Mouse (Mus musculus) midbrain, embryonic 15.5 days (tissue): ENCODE results near the gene Ndufa1. TPM values are rescaled to one million over a fixed set of nuclear protein-coding genes. Genes with fewer than 3 reads are reported as not detected.
"Not testable (repeated sequence)": the region's sequence is repeated elsewhere in the genome, so short reads cannot be mapped to it uniquely, and the experiment has no call there.

ENCODE experiments used
- ATAC-seq: fragments of 200-750 bp; cut with Nextera tagmentation; replicated peaks from 2 replicates; pipeline ENCODE4 v1.8.0; 2017; ENCODE audit warnings: moderate TSS enrichment
- H3K27ac ChIP-seq: fragments of 300-500 bp; sonication (generic); 2 replicates; pipeline ENCODE4 v1.5.1; 2015; ENCODE audit warnings: mild to moderate bottlenecking, inconsistent platforms
- H3K27me3 ChIP-seq: fragments of 300-500 bp; sonication (generic); replicated peaks from 2 replicates; pipeline ENCODE4 v1.6.1; 2015; ENCODE audit warnings: inconsistent platforms
- H3K36me3 ChIP-seq: fragments of 300-500 bp; sonication (generic); replicated peaks from 2 replicates; pipeline ENCODE4 v1.6.1; 2015; ENCODE audit warnings: inconsistent platforms
- H3K4me1 ChIP-seq: fragments of 300-500 bp; sonication (generic); 2 replicates; pipeline ENCODE4 v1.6.1; 2015; ENCODE audit warnings: inconsistent platforms
- H3K4me2 ChIP-seq: fragments of 300-500 bp; sonication (generic); 2 replicates; pipeline ENCODE4 v1.6.1; 2015; ENCODE audit warnings: inconsistent platforms, mild to moderate bottlenecking, moderate library complexity
- H3K4me3 ChIP-seq: fragments of 300-500 bp; sonication (generic); 2 replicates; pipeline ENCODE4 v1.5.1; 2015; ENCODE audit warnings: mild to moderate bottlenecking, inconsistent platforms
- H3K9ac ChIP-seq: fragments of 300-500 bp; sonication (generic); 2 replicates; pipeline ENCODE4 v1.6.1; 2015; ENCODE audit warnings: mild to moderate bottlenecking, inconsistent platforms
- H3K9me3 ChIP-seq: fragments of 300-500 bp; sonication (generic); 2 replicates; pipeline ENCODE4 v1.6.1; 2016; ENCODE audit warnings: inconsistent platforms
- WGBS: fragments of 180-500 bp; shearing (Covaris S2); methylation state at CpG from one replicate; pipeline ENCODE4 v1.1.7; 2015; ENCODE audit warnings: mixed read lengths; 5-methylcytosine and 5-hydroxymethylcytosine counted together
- polyA plus RNA-seq: library from polyadenylated mRNA; unstranded; fragments of >200 nt; fragmentation: Nextera tagmentation; extraction: Ambion mirVana; gene quantifications from 2 replicates; pipeline ENCODE4 v1.2.1, GENCODE M21; 2015

The Ndufa1 gene
- polyA plus RNA-seq, 1 experiment from 2014 or later, result 638 TPM

GRCm38 (mm10) chrX:37144498-37144897 is 46.5 kb downstream of the Ndufa1 start:
- H3K4me3 ChIP-seq, H3K27ac ChIP-seq, H3K4me1 ChIP-seq, H3K9me3 ChIP-seq, H3K9ac ChIP-seq, H3K36me3 ChIP-seq, H3K27me3 ChIP-seq, ATAC-seq, H3K4me2 ChIP-seq: not testable (repeated sequence)
- WGBS, result 40% methylated on average over 2 of the region's 4 CpGs

GRCm38 (mm10) chrX:37141732-37142131 is 49.2 kb downstream of the Ndufa1 start:
- Histone ChIP-seq H3K9me3 (no peaks in the 10 kb centered on the region), H3K4me2 (no peak overlapping the region), H3K9ac (no peak overlapping the region), H3K27me3 (no peaks in the 10 kb centered on the region), H3K4me1 (no peaks in the 10 kb centered on the region), H3K27ac (no peak overlapping the region), H3K4me3 (no peak overlapping the region), H3K36me3 (0 out of 2 replicates have a peak, but pooled peaks cover 2% of the 10 kb centered on the region)
- WGBS, result 81% methylated on average over 3 of the region's 3 CpGs
- ATAC-seq, result no peak

Other genes with a start within 250 kb of the Ndufa1 start
- gene Sept6, start 199.4 kb downstream of the Ndufa1 start, polyA plus RNA-seq, result 76.1 and 77.6 TPM in 2 replicates
- not detected in 2 replicates for gene Sowahd, start 142.3 kb downstream of the Ndufa1 start, polyA plus RNA-seq
- gene Rpl39, start 105.8 kb downstream of the Ndufa1 start, polyA plus RNA-seq, result 228 and 240 TPM in 2 replicates
- gene Upf3b, start 80.8 kb downstream of the Ndufa1 start, polyA plus RNA-seq, result 33.0 and 36.2 TPM in 2 replicates
- gene Nkap, start 64.4 kb downstream of the Ndufa1 start, polyA plus RNA-seq, result 25.4 and 26.3 TPM in 2 replicates
- gene Akap14, start 22.3 kb downstream of the Ndufa1 start, polyA plus RNA-seq, result 0.09 and 0.28 TPM in 2 replicates
- 18.1 and 19.8 TPM in 2 replicates for gene Rnf113a1, start 82 bp upstream of the Ndufa1 start, polyA plus RNA-seq
- gene Gm9, start 19.9 kb upstream of the Ndufa1 start, polyA plus RNA-seq, result not detected in 2 replicates
- gene Rhox1, start 31.1 kb upstream of the Ndufa1 start, polyA plus RNA-seq, result not detected in 2 replicates
- gene Rhox2a, start 53.8 kb upstream of the Ndufa1 start, polyA plus RNA-seq, result not detected in 2 replicates
- not detected in 2 replicates for gene Rhox3a, start 58.8 kb upstream of the Ndufa1 start, polyA plus RNA-seq
- gene Rhox4a, start 74.2 kb upstream of the Ndufa1 start, polyA plus RNA-seq, result not detected in 2 replicates
- gene Rhox3a2, start 188.9 kb upstream of the Ndufa1 start, polyA plus RNA-seq, result not detected in 2 replicates
- not detected in 2 replicates for gene Rhox4a2, start 199.7 kb upstream of the Ndufa1 start, polyA plus RNA-seq
- gene Rhox2b, start 220.9 kb upstream of the Ndufa1 start, polyA plus RNA-seq, result not detected in 2 replicates
- gene Rhox4b, start 241.3 kb upstream of the Ndufa1 start, polyA plus RNA-seq, result not detected in 2 replicates